Mouse (Mus musculus): ENCODE results near the gene Zbtb48. TPM values are rescaled to one million over a fixed set of nuclear protein-coding genes. Genes with fewer than 3 reads are reported as not detected.

Gene Zbtb48
- polyA plus RNA-seq, 1 experiment = 3.8 TPM

- H3K9me3 ChIP-seq = no peaks in the 10 kb centered on the region
- TF ChIP-seq GATA1 (IDR thresholded peaks at IDR 0.05; ENCODE audit: borderline replicate concordance, low read length) (no peak), FLI1 (IDR thresholded peaks at IDR 0.05; ENCODE audit: low read length) (no peak)
- H3K27me3 ChIP-seq (replicated peaks) = no peaks in the 10 kb centered on the region
- peaks cover 44% of the 10 kb centered on the region for H3K4me1 ChIP-seq
- peaks cover 82% of the 10 kb centered on the region for H3K36me3 ChIP-seq (replicated peaks; ENCODE audit: low read length)
- H3K4me3 ChIP-seq (replicated peaks) = no peak overlapping the region
Observed at GRCm38 (mm10) chr4:151983043-151983442, 44.4 kb downstream of the Zbtb48 start.

GRCm38 (mm10) chr4:151981363-151981762 lies 46.1 kb downstream of the Zbtb48 start:
- Histone ChIP-seq H3K4me3 (replicated peaks) (no peak overlapping the region), H3K4me1 (peaks cover 34% of the 10 kb centered on the region), H3K36me3 (replicated peaks; ENCODE audit: low read length) (peaks cover 91% of the 10 kb centered on the region), H3K9me3 (no peaks in the 10 kb centered on the region), H3K27me3 (replicated peaks) (no peaks in the 10 kb centered on the region)
- TF ChIP-seq GATA1 (IDR thresholded peaks at IDR 0.05; ENCODE audit: borderline replicate concordance, low read length) = no peak
- TF ChIP-seq FLI1 (IDR thresholded peaks at IDR 0.05; ENCODE audit: low read length) = no peak

GRCm38 (mm10) chr4:151980699-151981098 lies 46.8 kb downstream of the Zbtb48 start:
- Histone ChIP-seq H3K9me3 (no peaks in the 10 kb centered on the region), H3K36me3 (replicated peaks; ENCODE audit: low read length) (peaks cover 90% of the 10 kb centered on the region), H3K4me3 (replicated peaks) (no peak overlapping the region), H3K27me3 (replicated peaks) (no peaks in the 10 kb centered on the region), H3K4me1 (peaks cover 27% of the 10 kb centered on the region)
- TF ChIP-seq FLI1 (IDR thresholded peaks at IDR 0.05; ENCODE audit: low read length) = no peak
- no peak for TF ChIP-seq GATA1 (IDR thresholded peaks at IDR 0.05; ENCODE audit: borderline replicate concordance, low read length)

DNA sequence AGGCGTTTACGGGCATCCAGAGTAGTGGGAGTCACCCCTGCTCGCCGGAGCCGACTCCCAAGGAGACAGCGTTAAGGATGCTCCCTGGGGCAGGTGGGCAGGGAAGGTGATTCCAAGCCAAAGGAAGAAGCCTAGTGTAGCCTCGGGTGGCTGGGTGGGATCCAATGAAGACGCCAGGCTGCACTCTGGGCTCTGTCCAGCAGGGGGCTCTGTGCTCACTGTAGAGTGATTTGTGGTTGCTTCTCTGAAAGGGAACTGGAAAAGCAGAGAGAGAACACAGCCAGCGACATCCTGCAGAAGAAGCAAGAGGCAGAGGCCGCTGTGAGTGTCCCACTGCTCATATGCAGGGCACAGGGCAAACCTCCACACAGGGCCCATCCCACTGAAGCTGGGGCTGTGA lies 49.7 kb downstream of the Zbtb48 start:
- peak overlapping the region; percentile 3 for H3K4me3 ChIP-seq (replicated peaks)
- no peaks in the 10 kb centered on the region for H3K27me3 ChIP-seq (replicated peaks)
- H3K9me3 ChIP-seq = no peaks in the 10 kb centered on the region
- peaks cover 94% of the 10 kb centered on the region for H3K36me3 ChIP-seq (replicated peaks; ENCODE audit: low read length)
- peaks cover 20% of the 10 kb centered on the region for H3K4me1 ChIP-seq
- TF ChIP-seq FLI1 (IDR thresholded peaks at IDR 0.05; ENCODE audit: low read length) (no peak), GATA1 (IDR thresholded peaks at IDR 0.05; ENCODE audit: borderline replicate concordance, low read length) (no peak)

GRCm38 (mm10) chr4:151975441-151975840 lies 52.0 kb downstream of the Zbtb48 start:
- H3K9me3 ChIP-seq = no peaks in the 10 kb centered on the region
- peaks cover 14% of the 10 kb centered on the region for H3K4me1 ChIP-seq
- no peak overlapping the region for H3K4me3 ChIP-seq (replicated peaks)
- peaks cover 91% of the 10 kb centered on the region for H3K36me3 ChIP-seq (replicated peaks; ENCODE audit: low read length)
- no peak for TF ChIP-seq GATA1 (IDR thresholded peaks at IDR 0.05; ENCODE audit: borderline replicate concordance, low read length)
- no peak for TF ChIP-seq FLI1 (IDR thresholded peaks at IDR 0.05; ENCODE audit: low read length)
- no peaks in the 10 kb centered on the region for H3K27me3 ChIP-seq (replicated peaks)

DNA sequence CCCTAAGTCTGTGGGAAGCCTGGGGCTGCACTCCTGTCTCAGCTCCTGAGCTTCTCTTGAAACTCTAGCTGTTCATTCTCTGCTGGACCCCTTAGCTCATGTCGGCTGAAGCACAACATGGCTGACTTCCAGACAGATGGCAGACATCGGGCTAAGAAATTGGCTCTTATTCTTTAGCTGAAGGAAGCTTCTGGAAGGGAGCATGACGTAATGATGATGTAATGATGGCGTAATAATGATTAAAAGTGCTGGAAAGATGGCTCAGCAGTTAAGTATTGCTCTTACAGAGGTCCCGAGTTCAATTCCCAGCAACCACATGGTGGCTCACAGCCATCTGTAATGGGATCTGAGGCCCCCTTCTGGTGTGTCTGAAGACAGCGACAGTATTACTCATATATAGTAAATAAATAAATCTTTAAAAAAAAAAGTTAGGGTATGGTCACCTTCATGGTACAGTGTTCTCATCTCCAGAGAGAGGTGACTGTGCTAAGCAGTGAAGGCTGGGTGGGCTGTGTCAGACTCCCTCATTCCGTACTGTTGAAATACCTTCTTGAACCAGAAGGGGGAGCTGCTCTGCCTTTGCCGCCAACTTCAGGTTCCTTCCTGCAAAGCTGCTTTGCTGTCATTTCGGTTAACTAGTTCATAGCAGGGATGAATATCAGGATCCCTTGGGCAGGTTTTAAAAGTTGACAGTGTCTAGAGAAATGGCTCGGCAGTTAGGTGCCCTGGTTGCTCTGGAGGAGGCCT lies 55.1 kb downstream of the Zbtb48 start:
- Histone ChIP-seq H3K4me3 (replicated peaks) (no peak overlapping the region), H3K4me1 (peaks cover 5% of the 10 kb centered on the region), H3K36me3 (replicated peaks; ENCODE audit: low read length) (peaks cover 91% of the 10 kb centered on the region)

More for the DNA sequence above, 55.1 kb downstream of the Zbtb48 start:
- TF ChIP-seq FLI1 (IDR thresholded peaks at IDR 0.05; ENCODE audit: low read length) (no peak), GATA1 (IDR thresholded peaks at IDR 0.05; ENCODE audit: borderline replicate concordance, low read length) (no peak)
- Histone ChIP-seq H3K27me3 (replicated peaks) (no peaks in the 10 kb centered on the region), H3K9me3 (no peaks in the 10 kb centered on the region)

Other genes starting within 250 kb of the Zbtb48 start
- gene Camta1, start 165.8 kb downstream of the Zbtb48 start, polyA plus RNA-seq (2012; ENCODE audit: insufficient read depth, low replicate concordance) = 3.2 and 13.4 TPM in 2 replicates
- 22.6 and 28.7 TPM in 2 replicates for gene Dnajc11, start 94.0 kb downstream of the Zbtb48 start, polyA plus RNA-seq (2012; ENCODE audit: insufficient read depth, low replicate concordance)
- 27.3 and 48.0 TPM in 2 replicates for gene Thap3, start 38.7 kb downstream of the Zbtb48 start, polyA plus RNA-seq (2012; ENCODE audit: insufficient read depth, low replicate concordance)
- gene Phf13, start 31.4 kb downstream of the Zbtb48 start, polyA plus RNA-seq (2012; ENCODE audit: insufficient read depth, low replicate concordance) = 3.9 and 7.9 TPM in 2 replicates
- 4.4 and 7.1 TPM in 2 replicates for gene Klhl21, start 18.9 kb downstream of the Zbtb48 start, polyA plus RNA-seq (2012; ENCODE audit: insufficient read depth, low replicate concordance)
- 0.34 TPM in 1 of 2 replicates, not detected in the other for gene Tas1r1, start 10.9 kb upstream of the Zbtb48 start, polyA plus RNA-seq (2012; ENCODE audit: insufficient read depth, low replicate concordance)
- gene Nol9, start 11.7 kb upstream of the Zbtb48 start, polyA plus RNA-seq (2012; ENCODE audit: insufficient read depth, low replicate concordance) = 7.7 and 25.0 TPM in 2 replicates
- gene Plekhg5, start 44.8 kb upstream of the Zbtb48 start, polyA plus RNA-seq (2012; ENCODE audit: insufficient read depth, low replicate concordance) = 3.6 and 5.5 TPM in 2 replicates
- gene Tnfrsf25, start 88.3 kb upstream of the Zbtb48 start, polyA plus RNA-seq (2012; ENCODE audit: insufficient read depth, low replicate concordance) = 0.56 TPM in 1 of 2 replicates, not detected in the other
- 9.3 and 14.4 TPM in 2 replicates for gene Espn, start 124.7 kb upstream of the Zbtb48 start, polyA plus RNA-seq (2012; ENCODE audit: insufficient read depth, low replicate concordance)
- gene Hes2, start 131.2 kb upstream of the Zbtb48 start, polyA plus RNA-seq (2012; ENCODE audit: insufficient read depth, low replicate concordance) = not detected in 2 replicates
- gene Acot7, start 150.5 kb upstream of the Zbtb48 start, polyA plus RNA-seq (2012; ENCODE audit: insufficient read depth, low replicate concordance) = 103 and 107 TPM in 2 replicates
- 0.11 TPM in 1 of 2 replicates, not detected in the other for gene Gpr153, start 246.6 kb upstream of the Zbtb48 start, polyA plus RNA-seq (2012; ENCODE audit: insufficient read depth, low replicate concordance)

Data from megakaryocyte, embryonic 14.5 days (primary cell).